Mouse (Mus musculus): ENCODE results near the gene Osbpl8.

- TF ChIP-seq POLR2A (IDR thresholded peaks at IDR 0.05; ENCODE audit: borderline replicate concordance, control insufficient read depth, low read depth, low read length) (no peak), CTCF (IDR thresholded peaks at IDR 0.05; ENCODE audit: control insufficient read depth, insufficient read depth, low read length) (no peak)
These were observed 30.1 kb upstream of the Osbpl8 start for GRCm38 (mm10) chr10:111134412-111134957.

Measured in bone marrow, adult 2 months (tissue).